Mouse (Mus musculus): ENCODE data around the gene Phf24.

DNA sequence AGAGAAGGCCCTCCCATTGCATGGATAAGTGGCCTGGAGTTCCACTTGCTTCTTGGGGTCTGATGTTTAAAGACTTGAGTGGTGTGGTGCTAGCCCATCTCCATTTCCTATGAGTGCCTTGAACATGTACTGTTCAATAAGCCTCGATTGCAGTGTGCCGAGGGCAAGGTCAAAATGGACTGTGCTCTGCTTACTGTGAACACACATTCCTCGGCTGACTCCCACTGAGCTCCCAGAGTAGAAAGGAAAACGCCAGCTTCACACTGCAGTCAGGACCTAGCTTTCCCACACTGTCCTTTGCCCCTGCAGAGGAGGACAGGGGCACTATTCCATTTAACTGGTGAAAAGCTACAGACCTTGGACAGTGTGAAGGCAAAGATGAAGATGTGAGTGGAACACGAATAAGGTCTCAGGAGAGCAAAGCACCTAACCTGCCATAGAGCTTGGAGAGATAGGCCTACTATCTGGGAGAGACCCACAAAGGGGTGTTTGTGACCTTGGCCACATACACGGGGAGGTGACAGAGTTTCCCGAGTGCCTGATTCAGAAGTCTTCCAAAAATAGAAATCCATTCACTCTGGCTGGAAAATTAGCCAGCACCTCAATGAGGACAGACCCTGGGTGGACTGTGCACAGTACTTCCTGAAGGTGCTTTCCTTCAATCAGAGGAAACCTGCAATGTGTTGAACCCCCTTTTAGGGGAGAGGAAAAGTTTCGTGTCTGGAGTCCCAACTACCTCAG lies 15.9 kb downstream of the Phf24 start:
- no peak for TF ChIP-seq POLR2A (IDR thresholded peaks at IDR 0.05; ENCODE audit: low read depth, low read length)
- TF ChIP-seq CTCF (IDR thresholded peaks at IDR 0.05; ENCODE audit: extremely low read depth, insufficient read depth, insufficient read length, insufficient replicate concordance), result no peak
